Mouse (Mus musculus): ENCODE results near the gene Ppp2r3a. TPM values are rescaled to one million over a fixed set of nuclear protein-coding genes. Genes with fewer than 3 reads are reported as not detected.

Gene Ppp2r3a
- total and polyA plus RNA-seq, 3 experiments = 1.1 to 3.0 TPM; not detected in 1

GRCm38 (mm10) chr9:101078579-101078978, 173.0 kb downstream of the Ppp2r3a start:
- Histone ChIP-seq H3K9ac (ENCODE audit: control insufficient read depth, low read depth, low read length, poor library complexity, severe bottlenecking) (peak overlapping the region; percentile 53), H3K27ac (ENCODE audit: control insufficient read depth, low read depth, low read length) (0 out of 2 replicates have a peak overlapping the region, but pooled peaks have one; percentile 2), H3K9me3 (replicated peaks; ENCODE audit: insufficient read depth, low read length) (no peaks in the 10 kb centered on the region), H3K27me3 (ENCODE audit: control insufficient read depth in 1 of 2, insufficient read depth in 2 of 2, low read length in 2 of 2) (no peaks in the 10 kb centered on the region), H3K36me3 (ENCODE audit: control insufficient read depth in 1 of 2, insufficient read depth in 2 of 2, low read length in 2 of 2) (peaks cover 4 to 31% of the 10 kb centered on the region in 2 experiments; a peak in 3 of 4 replicates), H3K4me1 (ENCODE audit: control insufficient read depth in 1 of 2, insufficient read depth in 2 of 2, low read length in 2 of 2) (peaks cover 0 to 12% of the 10 kb centered on the region in 2 experiments; a peak in 2 of 4 replicates), H3K4me3 (ENCODE audit: control insufficient read depth in 1 of 2, insufficient read depth in 1 of 2, low read depth in 2 of 2, low read length in 2 of 2) (peak overlapping the region; percentile 61 to 96), H3K79me2 (ENCODE audit: control insufficient read depth, insufficient read depth, low read length, poor library complexity) (peaks cover 87% of the 10 kb centered on the region)
- TF ChIP-seq TBP (IDR thresholded peaks at IDR 0.05; ENCODE audit: low read depth, low read length) (0 out of 2 replicates have a peak, but pooled peaks have one; percentile 31), GATA1 (IDR thresholded peaks at IDR 0.05; ENCODE audit: low read depth, low read length) (0 out of 2 replicates have a peak, but pooled peaks have one; percentile 14), SIN3A (IDR thresholded peaks at IDR 0.05; ENCODE audit: low read length) (peak; percentile 30; the same call in 1 of the 2 replicates), MAX (IDR thresholded peaks at IDR 0.05; ENCODE audit: low read length) (no peak)
- DNase-seq (ENCODE audit: low read depth, low spot score) = peak; percentile 67

GRCm38 (mm10) chr9:101077486-101077885, 174.1 kb downstream of the Ppp2r3a start:
- Histone ChIP-seq H3K9me3 (replicated peaks; ENCODE audit: insufficient read depth, low read length) (no peaks in the 10 kb centered on the region), H3K36me3 (ENCODE audit: control insufficient read depth in 1 of 2, insufficient read depth in 2 of 2, low read length in 2 of 2) (peaks cover 0 to 31% of the 10 kb centered on the region in 2 experiments; a peak in 3 of 4 replicates), H3K4me1 (ENCODE audit: control insufficient read depth in 1 of 2, insufficient read depth in 2 of 2, low read length in 2 of 2) (peaks cover 0 to 12% of the 10 kb centered on the region in 2 experiments; a peak in 2 of 4 replicates), H3K27me3 (ENCODE audit: control insufficient read depth in 1 of 2, insufficient read depth in 2 of 2, low read length in 2 of 2) (no peaks in the 10 kb centered on the region), H3K27ac (ENCODE audit: control insufficient read depth, low read depth, low read length) (no peak overlapping the region), H3K4me3 (ENCODE audit: control insufficient read depth in 1 of 2, insufficient read depth in 1 of 2, low read depth in 2 of 2, low read length in 2 of 2) (peak overlapping the region; percentile 96 to 99), H3K9ac (ENCODE audit: control insufficient read depth, low read depth, low read length, poor library complexity, severe bottlenecking) (peak overlapping the region; percentile 91), H3K79me2 (ENCODE audit: control insufficient read depth, insufficient read depth, low read length, poor library complexity) (peaks cover 85% of the 10 kb centered on the region)
- TF ChIP-seq MXI1 (IDR thresholded peaks at IDR 0.05; ENCODE audit: low read depth, low read length) = peak; percentile 51
- no peak for TF ChIP-seq SMC3 (IDR thresholded peaks at IDR 0.05; ENCODE audit: low read depth, low read length)
- peak; percentile 48 for DNase-seq (ENCODE audit: low read depth, low spot score)

- peak overlapping the region; percentile 96 to 99 for H3K4me3 ChIP-seq (ENCODE audit: control insufficient read depth in 1 of 2, insufficient read depth in 1 of 2, low read depth in 2 of 2, low read length in 2 of 2)
- peaks cover 0 to 7% of the 10 kb centered on the region in 2 experiments; a peak in 2 of 4 replicates for H3K4me1 ChIP-seq (ENCODE audit: control insufficient read depth in 1 of 2, insufficient read depth in 2 of 2, low read length in 2 of 2)
- peak; percentile 77 for DNase-seq (ENCODE audit: low read depth, low spot score)
- H3K9me3 ChIP-seq (replicated peaks; ENCODE audit: insufficient read depth, low read length) = no peaks in the 10 kb centered on the region
- peak overlapping the region; percentile 87 for H3K27ac ChIP-seq (ENCODE audit: control insufficient read depth, low read depth, low read length)
- H3K79me2 ChIP-seq (ENCODE audit: control insufficient read depth, insufficient read depth, low read length, poor library complexity) = peaks cover 75% of the 10 kb centered on the region
- H3K36me3 ChIP-seq (ENCODE audit: control insufficient read depth in 1 of 2, insufficient read depth in 2 of 2, low read length in 2 of 2) = peaks cover 0 to 26% of the 10 kb centered on the region in 2 experiments; a peak in 2 of 4 replicates
- H3K27me3 ChIP-seq (ENCODE audit: control insufficient read depth in 1 of 2, insufficient read depth in 2 of 2, low read length in 2 of 2) = no peaks in the 10 kb centered on the region
- peak overlapping the region; percentile 91 for H3K9ac ChIP-seq (ENCODE audit: control insufficient read depth, low read depth, low read length, poor library complexity, severe bottlenecking)
- TF ChIP-seq MXI1 (IDR thresholded peaks at IDR 0.05; ENCODE audit: low read depth, low read length) = 0 out of 2 replicates have a peak, but pooled peaks have one; percentile 13
- TF ChIP-seq ELF1 (IDR thresholded peaks at IDR 0.05; ENCODE audit: low read depth, low read length) = peak; percentile 58
- no peak for TF ChIP-seq CHD2 (IDR thresholded peaks at IDR 0.05; ENCODE audit: low read length)
- TF ChIP-seq TAL1 (IDR thresholded peaks at IDR 0.05; ENCODE audit: low read length) = no peak
- no peak for TF ChIP-seq TCF12 (IDR thresholded peaks at IDR 0.05; ENCODE audit: low read depth, low read length)
- 0 out of 2 replicates have a peak, but pooled peaks have one; percentile 8 for TF ChIP-seq MAFK (IDR thresholded peaks at IDR 0.05; ENCODE audit: borderline replicate concordance, low read depth, low read length)
- TF ChIP-seq CTCF (IDR thresholded peaks at IDR 0.05 in 2 of 3, conservative IDR thresholded peaks at IDR 0.05 in 1 of 3; ENCODE audit: control insufficient read depth in 1 of 3, insufficient read depth in 1 of 3, low read depth in 2 of 3, low read length in 3 of 3, poor library complexity in 1 of 3, severe bottlenecking in 1 of 3) = no peak
- 0 out of 2 replicates have a peak, but pooled peaks have one; percentile 24 for TF ChIP-seq CHD1 (IDR thresholded peaks at IDR 0.05; ENCODE audit: low read depth, low read length)
- TF ChIP-seq POLR2AphosphoS2 (IDR thresholded peaks at IDR 0.05; ENCODE audit: low read length) = 0 out of 2 replicates have a peak, but pooled peaks have one; percentile 13
- peak; percentile 51 for TF ChIP-seq SIN3A (IDR thresholded peaks at IDR 0.05; ENCODE audit: low read length)
These were observed 175.3 kb downstream of the Ppp2r3a start for GRCm38 (mm10) chr9:101076095-101076875.
